Comparison of ENCODE assay signal across 8 mouse cellular contexts in the genomic region with DNA sequence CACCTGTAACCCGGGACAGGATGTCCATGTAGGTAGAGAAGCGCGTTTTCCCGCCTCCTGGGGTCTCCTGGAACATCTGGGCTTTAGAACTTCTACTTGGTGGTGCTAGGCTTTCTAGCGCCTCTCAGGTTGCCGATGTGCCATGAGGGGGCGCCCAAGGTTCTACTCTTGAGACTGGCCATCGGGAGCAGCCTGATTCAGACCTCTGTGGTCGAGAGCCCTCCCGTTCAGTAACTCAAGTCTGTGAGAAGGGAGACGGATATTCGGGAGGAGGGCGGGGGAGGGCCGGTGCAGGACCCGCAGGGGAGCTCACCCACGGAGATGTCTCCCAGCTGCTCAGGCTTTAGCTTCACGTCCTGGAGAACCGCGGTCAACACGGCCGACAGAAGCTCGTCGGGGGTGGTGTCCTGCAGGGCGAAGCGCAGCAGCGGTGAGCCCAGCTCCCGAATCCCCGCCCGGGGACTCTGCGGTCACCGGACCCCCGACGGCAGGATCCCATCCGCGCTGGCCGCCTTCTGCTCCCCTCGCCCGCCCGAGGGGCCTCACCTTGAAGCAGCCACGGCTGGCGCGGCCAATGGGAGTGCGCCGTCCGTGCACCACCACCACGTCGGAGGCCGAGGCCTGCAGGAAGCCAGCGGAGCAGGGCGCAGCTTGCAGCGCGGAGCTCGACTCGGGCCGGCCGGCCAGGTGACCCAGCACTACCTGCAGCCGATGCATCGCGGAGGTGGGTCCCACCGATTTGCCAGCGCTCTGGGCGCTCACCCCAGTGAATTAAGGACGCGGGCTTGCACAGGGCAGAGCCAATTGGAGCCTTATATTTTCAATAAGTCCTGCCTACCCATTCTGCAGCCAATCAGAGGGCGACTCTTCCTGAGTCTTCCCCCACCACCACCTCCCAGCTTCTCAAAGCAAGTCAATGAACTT. TPM values are rescaled to one million over a fixed set of nuclear protein-coding genes. Genes with fewer than 3 reads are reported as not detected.
DNase-seq lines count a peak whose midpoint lies in the region; ATAC-seq and TF ChIP-seq lines count a peak whose summit lies in the region.

Gene Acaa1b (minus strand): TSS at position 816 of the 924 bp plus-strand sequence.

- 0 out of 2 replicates have a peak, but pooled peaks cover 4% of the 10 kb centered on the region for H3K4me1 ChIP-seq in forebrain, embryonic 15.5 days
- H3K4me1 ChIP-seq in liver, postnatal 0 days (ENCODE audit: insufficient read depth): peaks cover 10% of the 10 kb centered on the region
- H3K4me1 ChIP-seq in neural tube, embryonic 15.5 days: peaks cover 11% of the 10 kb centered on the region
- no peaks in the 10 kb centered on the region for H3K4me1 ChIP-seq in thymus, adult 2 months (replicated peaks; ENCODE audit: control insufficient read depth, insufficient read depth, low read length)

- intact Hi-C loops in heart, postnatal 10 days (cut with DNase I): loop anchor here (2.0 to 5.0 kb wide), 3 partner anchors 121 to 274 kb away; no protein-coding TSS in a partner anchor

- peak within 1 kb of the TSS; percentile 40; the same call in 1 of the 2 replicates for H3K9ac ChIP-seq in forebrain, embryonic 15.5 days (replicated peaks)
- peak within 1 kb of the TSS; percentile 63 for H3K9ac ChIP-seq in liver, postnatal 0 days (replicated peaks)
- peak within 1 kb of the TSS; percentile 47 for H3K9ac ChIP-seq in neural tube, embryonic 15.5 days (replicated peaks)

- H3K27me3 ChIP-seq in forebrain, embryonic 15.5 days: peaks cover 10% of the 10 kb centered on the region; the same call in 1 of the 2 replicates
- H3K27me3 ChIP-seq in liver, postnatal 0 days (ENCODE audit: insufficient read depth, low read length): 0 out of 2 replicates have a peak, but pooled peaks cover 3% of the 10 kb centered on the region
- peaks cover 20% of the 10 kb centered on the region for H3K27me3 ChIP-seq in neural tube, embryonic 15.5 days (replicated peaks)
- H3K27me3 ChIP-seq in thymus, adult 2 months (ENCODE audit: control insufficient read depth, insufficient read depth, low read length): peaks cover 3% of the 10 kb centered on the region; the same call in 1 of the 2 replicates

- TF ChIP-seq POLR2A in thymus, adult 2 months (IDR thresholded peaks at IDR 0.05; ENCODE audit: control insufficient read depth, extremely low read depth, insufficient read depth, low read length, poor library complexity): no peak

- no peaks in the 10 kb centered on the region for H3K36me3 ChIP-seq in forebrain, embryonic 15.5 days
- H3K36me3 ChIP-seq in liver, postnatal 0 days (replicated peaks; ENCODE audit: insufficient read depth, low read length): no peaks in the 10 kb centered on the region; the same call in 1 of the 2 replicates
- H3K36me3 ChIP-seq in neural tube, embryonic 15.5 days: no peaks in the 10 kb centered on the region
- no peaks in the 10 kb centered on the region for H3K36me3 ChIP-seq in thymus, adult 2 months (ENCODE audit: control insufficient read depth, insufficient read depth, low read length)

- TF ChIP-seq CTCF in liver, postnatal 0 days (IDR thresholded peaks at IDR 0.05; ENCODE audit: low read depth): peak; percentile 79
- TF ChIP-seq CTCF in thymus, adult 2 months (IDR thresholded peaks at IDR 0.05; ENCODE audit: borderline replicate concordance, control insufficient read depth, extremely low read depth, insufficient read depth, low read length, poor library complexity): no peak

- no peaks in the 10 kb centered on the region for H3K9me3 ChIP-seq in forebrain, embryonic 15.5 days
- H3K9me3 ChIP-seq in liver, postnatal 0 days (ENCODE audit: low read length): no peaks in the 10 kb centered on the region
- no peaks in the 10 kb centered on the region for H3K9me3 ChIP-seq in neural tube, embryonic 15.5 days (replicated peaks)

- H3K4me3 ChIP-seq in forebrain, embryonic 15.5 days: peak within 1 kb of the TSS; percentile 58
- peak within 1 kb of the TSS; percentile 45 for H3K4me3 ChIP-seq in liver, postnatal 0 days (ENCODE audit: low read depth, low read length)
- H3K4me3 ChIP-seq in neural tube, embryonic 15.5 days (replicated peaks): peak within 1 kb of the TSS; percentile 57
- no peak within 1 kb of the TSS for H3K4me3 ChIP-seq in thymus, adult 2 months (ENCODE audit: control insufficient read depth, insufficient read depth, low read length)

- ATAC-seq in forebrain, embryonic 15.5 days (replicated peaks): peak; percentile 97
- ATAC-seq in liver, postnatal 0 days: peak; percentile 65
- peak; percentile 94 for ATAC-seq in neural tube, embryonic 15.5 days (ENCODE audit: low FRiP score)

- DNase-seq in ES-CJ7 (ENCODE audit: low read depth, low spot score): peak; percentile 86
- DNase-seq in cerebellum, adult 11 months: peak; percentile 22
- DNase-seq in heart, postnatal 10 days: peak; percentile 86 to 88
- peak; percentile 96 for DNase-seq in kidney, postnatal 4 days
- peak; percentile 84 for DNase-seq in liver, postnatal 0 days
- peak; percentile 48 for DNase-seq in thymus, adult 2 months

- WGBS in forebrain, embryonic 15.5 days: under 1% methylated on average over 65 of the region's 65 CpGs
- 2% methylated on average over 65 of the region's 65 CpGs for WGBS in liver, postnatal 0 days (ENCODE audit: insufficient replicate concordance)
- WGBS in neural tube, embryonic 15.5 days: under 1% methylated on average over 61 of the region's 65 CpGs
- 4% methylated on average over 65 of the region's 65 CpGs for WGBS in thymus, adult 2 months

- no peak for TF ChIP-seq EP300 in liver, postnatal 0 days (IDR thresholded peaks at IDR 0.05; ENCODE audit: low read depth)

- no peak within 1 kb of the TSS for H3K27ac ChIP-seq in forebrain, embryonic 15.5 days (replicated peaks)
- H3K27ac ChIP-seq in liver, postnatal 0 days (ENCODE audit: low read depth): peak within 1 kb of the TSS; percentile 72
- no peak within 1 kb of the TSS for H3K27ac ChIP-seq in neural tube, embryonic 15.5 days (replicated peaks)
- no peak within 1 kb of the TSS for H3K27ac ChIP-seq in thymus, adult 2 months (ENCODE audit: control insufficient read depth, insufficient read depth, low read length)

- H3K4me2 ChIP-seq in forebrain, embryonic 15.5 days (replicated peaks): peak within 1 kb of the TSS; percentile 78
- H3K4me2 ChIP-seq in liver, postnatal 0 days (ENCODE audit: low read depth, low read length): peak within 1 kb of the TSS; percentile 69
- H3K4me2 ChIP-seq in neural tube, embryonic 15.5 days: peak within 1 kb of the TSS; percentile 70

RNA-seq across cellular contexts. Expression of gene Acaa1b, which starts in this region (rescaled TPM):
- polyA plus RNA-seq in forebrain, embryonic 15.5 days (2015; fragmentation: Nextera tagmentation; extraction: Ambion mirVana): 1.4 and 1.8 TPM in 2 replicates
- 1 to 10 TPM; 2.6 to 4.8 TPM for total RNA-seq in heart, postnatal 10 days (2021)
- 496 and 544 TPM in 2 replicates for polyA plus RNA-seq in liver, postnatal 0 days (2015; fragmentation: Nextera tagmentation; extraction: Ambion mirVana)
- 5.6 and 6.4 TPM in 2 replicates for polyA plus RNA-seq in neural tube, embryonic 15.5 days (2015; fragmentation: Nextera tagmentation; extraction: Ambion mirVana)
- 10.2 and 16.1 TPM in 2 replicates for polyA plus RNA-seq in thymus, adult 2 months (2012; rRNA removed)

Comparison
In these comparisons a context has a peak if more than half of its experiments do, and no peak if none do; other contexts are left out.
1. RNA of gene Acaa1b (polyA plus RNA-seq): 496 to 544 TPM in liver, postnatal 0 days; 10.2 to 16.1 TPM in thymus, adult 2 months, 5.6 to 6.4 TPM in neural tube, embryonic 15.5 days and 1.4 to 1.8 TPM in forebrain, embryonic 15.5 days; every median in the first group is over 10 times any median in the second.
2. DNase-seq: peak in every context shown above with its lines; median percentile 96 in kidney, postnatal 4 days; 87 in heart, postnatal 10 days; 86 in ES-CJ7; 84 in liver, postnatal 0 days; 48 in thymus, adult 2 months; 22 in cerebellum, adult 11 months.
3. Peak in every context shown above with its lines, with median percentiles within 50 percentile points of each other: ATAC-seq, H3K4me2 ChIP-seq and H3K9ac ChIP-seq.